ENCODE assay signal across 8 mouse cellular contexts in the genomic region with DNA sequence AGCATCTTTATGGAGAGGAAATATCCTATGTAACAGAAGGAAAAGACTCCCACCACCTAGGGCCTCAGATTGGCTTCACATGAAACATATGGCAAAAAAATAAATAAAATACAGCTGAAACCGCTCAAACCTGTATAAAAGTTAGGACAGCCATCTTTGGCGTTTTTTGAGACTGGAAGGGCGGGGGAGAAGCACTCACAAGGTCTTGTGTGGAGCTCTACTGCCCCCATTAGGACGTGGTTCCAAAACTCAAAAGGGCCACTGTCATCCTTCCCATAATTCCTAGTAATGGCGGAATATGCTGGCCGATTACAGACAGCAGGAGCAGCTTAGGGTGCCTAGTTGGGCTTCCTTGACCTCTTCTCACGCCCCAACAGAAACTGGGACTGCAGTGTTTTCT.
DNase-seq lines count a peak whose midpoint lies in the region; ATAC-seq lines count a peak whose summit lies in the region.

No protein-coding gene starts in this region.

- peak; percentile 68 for DNase-seq in gastrocnemius, postnatal 14 days
- DNase-seq in gastrocnemius, postnatal 10 days = no peak
- peak; percentile 79 for DNase-seq in MN1 (ENCODE audit: low spot score)
- peak; percentile 64 for DNase-seq in forebrain, embryonic 11.5 days (ENCODE audit: low spot score)
- peak; percentile 71 for DNase-seq in hindbrain, embryonic 14.5 days (ENCODE audit: low spot score)
- DNase-seq in liver, embryonic 11.5 days (ENCODE audit: low spot score) = peak; percentile 55
- DNase-seq in neural tube, embryonic 11.5 days (ENCODE audit: low spot score) = peak; percentile 69
- no peak for DNase-seq in testis, postnatal 14 days (ENCODE audit: low spot score)

- intact Hi-C loops in gastrocnemius, postnatal 14 days (cut with DNase I; ENCODE audit: low total_unique reads) = no loop called here

- no peaks in the 10 kb centered on the region for H3K27me3 ChIP-seq in forebrain, embryonic 11.5 days (ENCODE audit: control insufficient read depth, insufficient read depth, low read length)
- no peaks in the 10 kb centered on the region for H3K27me3 ChIP-seq in hindbrain, embryonic 14.5 days (ENCODE audit: control insufficient read depth, insufficient read depth, low read length)
- no peaks in the 10 kb centered on the region for H3K27me3 ChIP-seq in liver, embryonic 11.5 days (replicated peaks; ENCODE audit: control insufficient read depth, insufficient read depth, low read length)
- H3K27me3 ChIP-seq in neural tube, embryonic 11.5 days (ENCODE audit: control insufficient read depth, insufficient read depth, low read length) = no peaks in the 10 kb centered on the region

- 58% methylated on average over 7 of the region's 7 CpGs for WGBS in forebrain, embryonic 11.5 days
- WGBS in hindbrain, embryonic 14.5 days = 69% methylated on average over 7 of the region's 7 CpGs
- whole genome bisulfite sequencing in liver, embryonic 11.5 days = 51% methylated on average over 7 of the region's 7 CpGs
- 58% methylated on average over 7 of the region's 7 CpGs for WGBS in neural tube, embryonic 11.5 days

- no peaks in the 10 kb centered on the region for H3K9me3 ChIP-seq in forebrain, embryonic 11.5 days (ENCODE audit: control insufficient read depth, low read length)
- no peaks in the 10 kb centered on the region for H3K9me3 ChIP-seq in hindbrain, embryonic 14.5 days (ENCODE audit: control insufficient read depth, low read length)
- no peaks in the 10 kb centered on the region for H3K9me3 ChIP-seq in liver, embryonic 11.5 days (ENCODE audit: control insufficient read depth, low read length)
- no peaks in the 10 kb centered on the region for H3K9me3 ChIP-seq in neural tube, embryonic 11.5 days (ENCODE audit: control insufficient read depth, low read length)

- H3K4me2 ChIP-seq in forebrain, embryonic 11.5 days (ENCODE audit: low read depth, low read length, severe bottlenecking) = 0 out of 2 replicates have a peak overlapping the region, but pooled peaks have one; percentile 11
- H3K4me2 ChIP-seq in hindbrain, embryonic 14.5 days (replicated peaks) = peak overlapping the region; percentile 31; the same call in 1 of the 2 replicates
- 0 out of 2 replicates have a peak overlapping the region, but pooled peaks have one; percentile 17 for H3K4me2 ChIP-seq in liver, embryonic 11.5 days
- H3K4me2 ChIP-seq in neural tube, embryonic 11.5 days (ENCODE audit: low read depth) = 0 out of 2 replicates have a peak overlapping the region, but pooled peaks have one; percentile 12

- no peaks in the 10 kb centered on the region for H3K36me3 ChIP-seq in forebrain, embryonic 11.5 days (ENCODE audit: control insufficient read depth, insufficient read depth, low read length)
- no peaks in the 10 kb centered on the region; the same call in 1 of the 2 replicates for H3K36me3 ChIP-seq in hindbrain, embryonic 14.5 days (replicated peaks; ENCODE audit: control insufficient read depth, insufficient read depth)
- H3K36me3 ChIP-seq in liver, embryonic 11.5 days (ENCODE audit: control insufficient read depth, insufficient read depth, low read length) = no peaks in the 10 kb centered on the region
- H3K36me3 ChIP-seq in neural tube, embryonic 11.5 days (ENCODE audit: control insufficient read depth, insufficient read depth, low read length) = no peaks in the 10 kb centered on the region

- H3K27ac ChIP-seq in forebrain, embryonic 11.5 days (ENCODE audit: low read depth, low read length) = no peak overlapping the region
- H3K27ac ChIP-seq in hindbrain, embryonic 14.5 days = no peak overlapping the region
- H3K27ac ChIP-seq in liver, embryonic 11.5 days (ENCODE audit: low read depth, low read length) = no peak overlapping the region
- H3K27ac ChIP-seq in neural tube, embryonic 11.5 days (ENCODE audit: low read depth, low read length) = no peak overlapping the region

- ATAC-seq in forebrain, embryonic 11.5 days (replicated peaks; ENCODE audit: low FRiP score) = no peak
- ATAC-seq in hindbrain, embryonic 14.5 days (ENCODE audit: low FRiP score) = no peak
- no peak for ATAC-seq in liver, embryonic 11.5 days (replicated peaks; ENCODE audit: low FRiP score)
- no peak for ATAC-seq in neural tube, embryonic 11.5 days (ENCODE audit: insufficient read depth, low FRiP score, low TSS enrichment)

- no peak overlapping the region for H3K9ac ChIP-seq in forebrain, embryonic 11.5 days (ENCODE audit: low read length)
- H3K9ac ChIP-seq in hindbrain, embryonic 14.5 days = no peak overlapping the region
- H3K9ac ChIP-seq in liver, embryonic 11.5 days (ENCODE audit: low read depth, low read length) = no peak overlapping the region
- H3K9ac ChIP-seq in neural tube, embryonic 11.5 days (ENCODE audit: low read length) = no peak overlapping the region; the same call in 1 of the 2 replicates

- H3K4me1 ChIP-seq in forebrain, embryonic 11.5 days (replicated peaks; ENCODE audit: control insufficient read depth, insufficient read depth, low read length) = no peaks in the 10 kb centered on the region
- no peaks in the 10 kb centered on the region for H3K4me1 ChIP-seq in hindbrain, embryonic 14.5 days (replicated peaks; ENCODE audit: control insufficient read depth, insufficient read depth, low read length)
- no peaks in the 10 kb centered on the region for H3K4me1 ChIP-seq in liver, embryonic 11.5 days (replicated peaks; ENCODE audit: control insufficient read depth, insufficient read depth, low read length)
- H3K4me1 ChIP-seq in neural tube, embryonic 11.5 days (ENCODE audit: control insufficient read depth, insufficient read depth, low read length) = no peaks in the 10 kb centered on the region

- H3K4me3 ChIP-seq in forebrain, embryonic 11.5 days (ENCODE audit: low read depth, low read length) = no peak overlapping the region
- 0 out of 2 replicates have a peak overlapping the region, but pooled peaks have one; percentile 5 for H3K4me3 ChIP-seq in hindbrain, embryonic 14.5 days (replicated peaks; ENCODE audit: low read length)
- H3K4me3 ChIP-seq in liver, embryonic 11.5 days (ENCODE audit: low read depth, low read length) = no peak overlapping the region
- no peak overlapping the region for H3K4me3 ChIP-seq in neural tube, embryonic 11.5 days (ENCODE audit: low read depth, low read length)

Comparison
In these comparisons a context has a peak if more than half of its experiments do, and no peak if none do; other contexts are left out.
1. DNase-seq: peak in gastrocnemius, postnatal 14 days (single experiment), MN1 (single experiment), forebrain, embryonic 11.5 days (single experiment), hindbrain, embryonic 14.5 days (single experiment), liver, embryonic 11.5 days (single experiment) and neural tube, embryonic 11.5 days (single experiment); none in gastrocnemius, postnatal 10 days (single experiment) and testis, postnatal 14 days (single experiment).
2. Peak in every context shown above with its lines, with median percentiles within 50 percentile points of each other: H3K4me2 ChIP-seq.